Mouse (Mus musculus) midbrain, embryonic 11.5 days (tissue): ENCODE measurements at regions not wholly inside any gene's neighbourhood (a gene's known extent, or its start where the extent isn't known, plus 50 kb on each side); places are given as distances from the start of the nearest gene placed in this dataset.

Experiments
- ATAC-seq: fragments of 200-750 bp; cut with Nextera tagmentation; 2 replicates; pipeline ENCODE4 v1.8.0; 2017; ENCODE audit warnings: moderate TSS enrichment, moderate library complexity; ENCODE audit not compliant: low FRiP score
- DNase-seq: peaks from one replicate; pipeline ENCODE4 v3.0.0; 2015; ENCODE audit warnings: low spot score; ENCODE audit errors: missing footprints
- H3K27ac ChIP-seq: fragments of 300-500 bp; sonication (generic); 2 replicates; pipeline ENCODE4 v1.5.1; 2014; ENCODE audit warnings: low read depth, low read length
- H3K27me3 ChIP-seq: fragments of 300-500 bp; sonication (generic); 2 replicates; pipeline ENCODE4 v1.6.1; 2014; ENCODE audit warnings: mild to moderate bottlenecking, low read length, moderate library complexity, mixed read lengths; ENCODE audit not compliant: control insufficient read depth, insufficient read depth
- H3K36me3 ChIP-seq: fragments of 300-500 bp; sonication (generic); 2 replicates; pipeline ENCODE4 v1.6.1; 2014; ENCODE audit warnings: mild to moderate bottlenecking, low read length, moderate library complexity, mixed read lengths; ENCODE audit not compliant: control insufficient read depth, insufficient read depth
- H3K4me1 ChIP-seq: fragments of 300-500 bp; sonication (generic); 2 replicates; pipeline ENCODE4 v1.6.1; 2014; ENCODE audit warnings: low read length; ENCODE audit not compliant: control insufficient read depth, insufficient read depth
- H3K4me2 ChIP-seq: fragments of 300-500 bp; sonication (generic); 2 replicates; pipeline ENCODE4 v1.6.1; 2014; ENCODE audit warnings: mild to moderate bottlenecking, moderate library complexity
- H3K4me3 ChIP-seq: fragments of 300-500 bp; sonication (generic); 2 replicates; pipeline ENCODE4 v1.5.1; 2014; ENCODE audit warnings: low read depth, low read length
- H3K9ac ChIP-seq: fragments of 300-500 bp; sonication (generic); 2 replicates; pipeline ENCODE4 v1.6.1; 2014; ENCODE audit warnings: low read length
- H3K9me3 ChIP-seq: fragments of 300-500 bp; sonication (generic); 2 replicates; pipeline ENCODE4 v1.6.1; 2016; ENCODE audit warnings: low read length; ENCODE audit not compliant: control insufficient read depth
- WGBS: fragments of 180-500 bp; shearing (Covaris S2); extraction: QIAGEN DNeasy Blood & Tissue Kit; methylation state at CpG from one replicate; pipeline ENCODE4 v1.1.7; 2014; 5-methylcytosine and 5-hydroxymethylcytosine counted together

- no peak overlapping the region for H3K9ac ChIP-seq
- H3K36me3 ChIP-seq = no peaks in the 10 kb centered on the region
- no peaks in the 10 kb centered on the region for H3K9me3 ChIP-seq
- peaks cover 5% of the 10 kb centered on the region; the same call in 1 of the 2 replicates for H3K4me1 ChIP-seq
- H3K27ac ChIP-seq = no peak overlapping the region
- H3K4me3 ChIP-seq = no peak overlapping the region
- 25% methylated on average over 10 of the region's 10 CpGs for WGBS
- DNase-seq = peak; percentile 86
- H3K27me3 ChIP-seq = no peaks in the 10 kb centered on the region
- ATAC-seq = peak; percentile 87
- H3K4me2 ChIP-seq = no peak overlapping the region
Observed at GRCm38 (mm10) chr4:91080620-91081441, 319.8 kb downstream of the Elavl2 start.

- 91% methylated on average over 2 of the region's 2 CpGs for whole genome bisulfite sequencing
- no peaks in the 10 kb centered on the region for H3K36me3 ChIP-seq
- H3K27me3 ChIP-seq = no peaks in the 10 kb centered on the region
- ATAC-seq (no peak), DNase-seq (no peak)
- H3K9me3 ChIP-seq = no peaks in the 10 kb centered on the region
- H3K4me3 ChIP-seq = no peak overlapping the region
- H3K9ac ChIP-seq = no peak overlapping the region
- H3K4me2 ChIP-seq = no peak overlapping the region
- H3K4me1 ChIP-seq = no peaks in the 10 kb centered on the region
- H3K27ac ChIP-seq = no peak overlapping the region
Observed at GRCm38 (mm10) chr4:91071263-91071662, 329.3 kb downstream of the Elavl2 start.

DNA sequence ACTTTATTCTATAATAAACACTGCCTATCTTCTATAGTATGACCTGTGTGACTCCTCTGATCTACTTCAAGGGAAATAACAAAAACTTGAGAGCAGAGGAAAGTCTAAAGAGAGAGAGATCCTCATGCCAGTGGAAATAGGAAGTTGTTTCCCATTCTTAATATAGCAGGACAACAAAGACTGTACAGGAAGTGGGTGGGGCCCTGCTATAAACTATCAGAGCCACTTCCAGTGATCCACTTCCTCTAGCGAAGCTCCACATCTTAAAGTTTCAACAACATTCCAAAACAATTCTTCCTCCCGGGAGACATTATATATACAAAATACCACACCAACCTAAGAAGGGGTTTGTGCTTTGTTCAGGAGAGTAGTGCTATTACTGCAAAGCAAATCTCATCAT lies 339.7 kb downstream of the Elavl2 start:
- Histone ChIP-seq H3K27me3 (no peaks in the 10 kb centered on the region), H3K4me3 (no peak overlapping the region), H3K9ac (no peak overlapping the region), H3K9me3 (no peaks in the 10 kb centered on the region), H3K4me2 (no peak overlapping the region), H3K4me1 (no peaks in the 10 kb centered on the region), H3K27ac (no peak overlapping the region), H3K36me3 (no peaks in the 10 kb centered on the region)
- DNase-seq = no peak
- WGBS = 81% methylated on average over 2 of the region's 2 CpGs
- no peak for ATAC-seq

DNA sequence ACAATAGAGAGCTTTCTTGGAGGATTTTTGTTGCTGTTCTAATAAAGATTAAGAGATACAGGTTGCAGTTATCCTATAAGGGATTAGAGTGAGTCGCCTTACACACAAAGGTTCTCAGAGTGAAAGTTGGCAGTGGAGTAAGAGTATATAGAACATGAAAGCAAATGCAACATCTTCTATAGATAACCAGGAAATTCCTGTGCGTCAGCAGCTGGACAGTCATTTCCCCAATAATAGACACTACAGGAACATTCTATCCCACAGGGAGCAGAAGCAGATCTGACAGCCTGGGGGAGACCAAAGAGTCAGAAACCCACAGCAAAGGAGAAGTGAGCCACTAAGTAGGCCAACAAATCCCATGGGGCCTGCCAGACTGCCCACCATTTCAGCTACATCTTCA lies 348.7 kb downstream of the Elavl2 start:
- Histone ChIP-seq H3K9me3 (no peaks in the 10 kb centered on the region), H3K36me3 (no peaks in the 10 kb centered on the region), H3K9ac (no peak overlapping the region), H3K4me1 (no peaks in the 10 kb centered on the region), H3K4me3 (no peak overlapping the region), H3K4me2 (no peak overlapping the region), H3K27me3 (no peaks in the 10 kb centered on the region), H3K27ac (no peak overlapping the region)
- no peak for DNase-seq
- WGBS = 91% methylated on average over 2 of the region's 2 CpGs
- no peak for ATAC-seq

DNA sequence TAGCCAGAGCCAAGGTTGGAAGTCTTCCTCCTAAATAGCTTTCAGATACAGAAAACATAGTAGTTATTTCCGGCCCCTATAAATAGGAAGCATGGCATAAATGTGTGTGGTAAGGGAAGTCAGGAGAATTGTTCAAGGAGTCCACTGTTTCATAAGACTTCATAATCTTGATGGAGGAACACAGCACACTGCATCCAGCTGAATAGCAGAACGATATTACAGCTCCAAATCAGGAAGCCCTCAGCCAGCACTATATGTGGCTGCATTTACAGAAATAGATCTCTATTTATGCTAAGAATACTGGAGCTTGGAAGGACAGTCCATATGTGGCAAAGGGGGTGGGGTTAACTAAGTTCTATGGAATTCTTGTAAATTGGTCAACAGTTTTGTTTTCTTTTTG lies 371.1 kb downstream of the Elavl2 start:
- DNase-seq = no peak
- 90% methylated on average over 2 of the region's 2 CpGs for WGBS
- H3K36me3 ChIP-seq = no peaks in the 10 kb centered on the region

GRCm38 (mm10) chr4:91028013-91028626 lies 372.5 kb downstream of the Elavl2 start:
- no peaks in the 10 kb centered on the region for H3K36me3 ChIP-seq
- DNase-seq (no peak), ATAC-seq (no peak)
- H3K4me1 ChIP-seq = no peaks in the 10 kb centered on the region
- H3K9me3 ChIP-seq = no peaks in the 10 kb centered on the region
- no peak overlapping the region for H3K27ac ChIP-seq
- no peak overlapping the region for H3K9ac ChIP-seq
- WGBS = 89% methylated on average over 6 of the region's 6 CpGs
- H3K27me3 ChIP-seq = no peaks in the 10 kb centered on the region
- H3K4me2 ChIP-seq = no peak overlapping the region
- no peak overlapping the region for H3K4me3 ChIP-seq

More for the DNA sequence above, 371.1 kb downstream of the Elavl2 start:
- H3K9ac ChIP-seq = no peak overlapping the region
- H3K27ac ChIP-seq = no peak overlapping the region
- no peak overlapping the region for H3K4me3 ChIP-seq
- no peaks in the 10 kb centered on the region for H3K27me3 ChIP-seq
- no peaks in the 10 kb centered on the region for H3K4me1 ChIP-seq
- no peak for ATAC-seq
- H3K9me3 ChIP-seq = no peaks in the 10 kb centered on the region
- no peak overlapping the region for H3K4me2 ChIP-seq

DNA sequence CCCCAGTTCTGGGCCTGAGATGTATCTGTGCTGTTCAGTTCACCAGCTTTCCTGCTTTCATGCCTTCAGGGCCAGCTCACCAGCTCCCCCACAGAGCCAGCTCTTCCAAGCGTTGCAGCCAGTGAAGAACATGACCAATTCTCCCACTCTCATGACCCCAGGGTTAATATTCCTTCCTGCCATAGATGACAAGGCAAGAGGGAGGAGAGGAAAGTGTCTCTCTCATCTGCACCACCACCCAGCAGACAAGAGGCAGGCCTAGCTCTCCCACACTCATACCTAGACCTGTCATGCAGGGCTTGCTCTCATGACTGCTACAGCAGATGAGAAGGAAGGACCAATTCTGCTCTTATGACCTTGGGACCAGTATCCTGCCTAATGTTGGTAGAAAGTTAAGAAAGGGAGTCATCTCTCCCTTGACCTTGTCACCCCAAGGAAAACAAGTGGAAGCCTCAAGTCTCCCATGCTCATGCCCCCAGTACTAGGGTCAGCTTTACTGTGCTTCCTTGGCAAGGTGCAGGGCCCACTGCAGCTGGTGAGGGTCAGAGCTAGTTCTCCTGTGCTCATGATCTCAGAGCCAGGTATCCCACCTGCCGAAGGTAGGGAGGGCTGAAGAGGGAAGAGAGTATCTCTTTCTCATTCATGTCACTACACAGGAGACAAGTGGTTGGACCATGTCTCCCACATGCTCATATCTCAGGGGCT lies 404.0 kb downstream of the Elavl2 start:
- Histone ChIP-seq H3K4me3 (no peak overlapping the region), H3K36me3 (no peaks in the 10 kb centered on the region), H3K27me3 (no peaks in the 10 kb centered on the region), H3K4me1 (no peaks in the 10 kb centered on the region), H3K9me3 (no peaks in the 10 kb centered on the region), H3K27ac (no peak overlapping the region), H3K4me2 (no peak overlapping the region), H3K9ac (no peak overlapping the region)
- no peak for ATAC-seq
- 67% methylated on average over 2 of the region's 2 CpGs for WGBS
- no peak for DNase-seq

GRCm38 (mm10) chr4:90964658-90965057 lies 435.9 kb downstream of the Elavl2 start:
- Histone ChIP-seq H3K9me3 (no peaks in the 10 kb centered on the region), H3K27ac (no peak overlapping the region), H3K4me1 (no peaks in the 10 kb centered on the region), H3K4me3 (no peak overlapping the region), H3K36me3 (no peaks in the 10 kb centered on the region), H3K27me3 (no peaks in the 10 kb centered on the region), H3K9ac (no peak overlapping the region), H3K4me2 (no peak overlapping the region)
- WGBS = 76% methylated on average over 6 of the region's 6 CpGs
- ATAC-seq (no peak), DNase-seq (no peak)
